Mouse (Mus musculus) hindbrain, embryonic 13.5 days (tissue): ENCODE measurements at regions not wholly inside any gene's neighbourhood (a gene's known extent, or its start where the extent isn't known, plus 50 kb on each side); places are given as distances from the start of the nearest gene placed in this dataset.

Experiments used
- ATAC-seq: fragments of 200-750 bp; cut with Nextera tagmentation; 2 replicates; pipeline ENCODE4 v1.8.0; 2017; ENCODE audit warnings: moderate TSS enrichment; ENCODE audit not compliant: low FRiP score
- H3K27ac ChIP-seq: fragments of 300-500 bp; sonication (generic); 2 replicates; pipeline ENCODE4 v1.5.1; 2015; ENCODE audit warnings: inconsistent platforms, mild to moderate bottlenecking, moderate library complexity
- H3K27me3 ChIP-seq: fragments of 300-500 bp; sonication (generic); 2 replicates; pipeline ENCODE4 v1.6.1; 2015; ENCODE audit warnings: mild to moderate bottlenecking, inconsistent platforms
- H3K36me3 ChIP-seq: fragments of 300-500 bp; sonication (generic); 2 replicates; pipeline ENCODE4 v1.6.1; 2015; ENCODE audit warnings: mild to moderate bottlenecking, inconsistent platforms
- H3K4me1 ChIP-seq: fragments of 300-500 bp; sonication (generic); replicated peaks from 2 replicates; pipeline ENCODE4 v1.6.1; 2015; ENCODE audit warnings: inconsistent platforms
- H3K4me2 ChIP-seq: fragments of 300-500 bp; sonication (generic); 2 replicates; pipeline ENCODE4 v1.6.1; 2015; ENCODE audit warnings: inconsistent platforms, mild to moderate bottlenecking, moderate library complexity
- H3K4me3 ChIP-seq: fragments of 300-500 bp; sonication (generic); 2 replicates; pipeline ENCODE4 v1.5.1; 2015; ENCODE audit warnings: mild to moderate bottlenecking, inconsistent platforms
- H3K9ac ChIP-seq: fragments of 300-500 bp; sonication (generic); 2 replicates; pipeline ENCODE4 v1.6.1; 2015; ENCODE audit warnings: mild to moderate bottlenecking, inconsistent platforms
- H3K9me3 ChIP-seq: fragments of 300-500 bp; sonication (generic); 2 replicates; pipeline ENCODE4 v1.6.1; 2016; ENCODE audit warnings: inconsistent platforms
- WGBS: fragments of 180-500 bp; shearing (Covaris S2); methylation state at CpG from one replicate; pipeline ENCODE4 v1.1.7; 2015; 5-methylcytosine and 5-hydroxymethylcytosine counted together

DNA sequence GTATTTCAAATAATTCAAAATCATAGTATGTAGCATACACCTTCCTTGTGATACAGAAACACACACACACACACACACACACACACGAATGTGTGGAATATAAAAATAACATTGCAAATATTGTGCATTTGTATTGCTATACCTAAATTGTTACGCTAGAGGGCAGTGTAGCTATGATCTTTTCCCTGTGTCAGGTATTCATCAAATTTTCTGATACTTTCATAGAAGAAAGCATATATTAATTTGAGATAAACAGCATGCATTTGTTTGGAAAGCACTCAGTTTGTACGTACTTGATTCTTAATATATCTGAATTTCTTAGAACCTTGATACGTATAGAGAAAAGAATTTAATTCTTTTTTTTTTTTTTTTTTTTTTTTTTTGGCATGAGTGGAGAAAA is 1700.9 kb upstream of the Sel1l start:
- H3K36me3 ChIP-seq: no peaks in the 10 kb centered on the region
- WGBS: 37% methylated on average over 4 of the region's 4 CpGs
- no peak overlapping the region for H3K9ac ChIP-seq
- no peaks in the 10 kb centered on the region for H3K4me1 ChIP-seq
- no peaks in the 10 kb centered on the region for H3K27me3 ChIP-seq
- no peaks in the 10 kb centered on the region for H3K9me3 ChIP-seq
- ATAC-seq: no peak
- no peak overlapping the region for H3K4me2 ChIP-seq
- H3K4me3 ChIP-seq: no peak overlapping the region
- H3K27ac ChIP-seq: no peak overlapping the region

DNA sequence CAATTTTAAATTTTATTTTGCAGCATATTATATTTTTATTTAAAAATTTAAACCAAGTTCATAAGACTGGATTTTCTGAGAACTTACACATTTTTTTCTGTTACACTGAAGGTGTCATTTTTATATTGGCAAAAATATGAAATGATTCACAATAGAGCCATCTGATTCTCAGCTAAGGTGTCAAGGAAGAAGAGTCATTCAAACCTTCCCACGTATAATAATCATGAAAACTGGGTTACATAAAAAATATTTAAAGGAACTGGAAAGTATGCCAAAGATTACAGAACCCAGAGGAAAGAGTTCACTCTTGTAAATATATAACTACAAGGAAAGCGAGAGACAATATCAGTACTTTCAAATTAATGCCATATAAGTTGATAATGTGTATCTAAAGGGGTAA is 1674.5 kb upstream of the Sel1l start:
- no peak for ATAC-seq
- WGBS: 86% methylated on average over 2 of the region's 2 CpGs

DNA sequence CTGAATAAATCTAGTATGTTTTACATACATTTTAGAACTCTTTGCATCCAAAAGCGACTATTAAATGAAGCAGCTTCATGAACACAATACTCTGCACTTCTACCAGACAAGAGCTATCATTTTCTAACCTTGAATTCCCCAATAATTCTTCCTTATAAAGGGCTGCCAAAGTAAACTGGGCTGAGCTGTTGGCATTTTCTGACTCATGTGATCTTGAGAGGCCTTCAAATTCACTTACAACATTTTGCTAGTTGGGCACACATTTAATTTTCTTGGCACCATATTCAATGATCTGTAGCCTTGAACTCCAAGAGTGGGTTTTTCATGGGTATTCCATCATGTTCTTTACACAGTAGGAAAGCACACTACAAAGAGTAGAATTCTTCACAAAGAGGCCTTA is 1637.4 kb upstream of the Sel1l start:
- no peaks in the 10 kb centered on the region for H3K36me3 ChIP-seq
- no peaks in the 10 kb centered on the region for H3K4me1 ChIP-seq
- H3K9ac ChIP-seq: no peak overlapping the region
- no peak overlapping the region for H3K4me2 ChIP-seq
- H3K9me3 ChIP-seq: no peaks in the 10 kb centered on the region
- no peaks in the 10 kb centered on the region for H3K27me3 ChIP-seq
- 81% methylated on average over 1 of the region's 1 CpGs for WGBS
- no peak for ATAC-seq
- no peak overlapping the region for H3K4me3 ChIP-seq
- no peak overlapping the region for H3K27ac ChIP-seq

More for the DNA sequence above, 1674.5 kb upstream of the Sel1l start:
- Histone ChIP-seq H3K36me3 (no peaks in the 10 kb centered on the region), H3K4me1 (no peaks in the 10 kb centered on the region), H3K9me3 (no peaks in the 10 kb centered on the region), H3K4me2 (no peak overlapping the region), H3K27me3 (no peaks in the 10 kb centered on the region), H3K9ac (no peak overlapping the region), H3K27ac (no peak overlapping the region), H3K4me3 (no peak overlapping the region)

DNA sequence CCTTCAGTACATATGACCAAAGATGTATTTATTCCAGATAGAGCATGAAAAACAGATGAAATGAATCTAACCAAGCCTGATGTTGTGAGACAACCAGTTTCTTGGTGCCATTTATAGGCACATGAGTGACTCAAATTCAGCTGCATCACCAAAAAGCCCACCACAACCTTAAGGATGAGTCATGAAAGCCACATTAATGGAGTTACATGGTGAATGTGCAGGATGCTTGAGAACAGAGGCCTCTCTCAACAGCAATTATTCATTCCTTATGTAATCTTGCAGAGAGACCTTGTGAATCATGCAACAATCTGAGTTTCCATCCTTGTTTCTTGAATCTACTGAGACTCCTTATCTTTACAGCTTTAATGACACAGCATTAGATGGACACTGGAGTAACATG is 1613.1 kb upstream of the Sel1l start:
- H3K4me2 ChIP-seq: no peak overlapping the region
- no peak overlapping the region for H3K27ac ChIP-seq
- no peaks in the 10 kb centered on the region for H3K27me3 ChIP-seq
- no peak for ATAC-seq
- no peaks in the 10 kb centered on the region for H3K9me3 ChIP-seq
- no peak overlapping the region for H3K9ac ChIP-seq
- H3K4me1 ChIP-seq: no peaks in the 10 kb centered on the region
- no peak overlapping the region for H3K4me3 ChIP-seq
- H3K36me3 ChIP-seq: no peaks in the 10 kb centered on the region

DNA sequence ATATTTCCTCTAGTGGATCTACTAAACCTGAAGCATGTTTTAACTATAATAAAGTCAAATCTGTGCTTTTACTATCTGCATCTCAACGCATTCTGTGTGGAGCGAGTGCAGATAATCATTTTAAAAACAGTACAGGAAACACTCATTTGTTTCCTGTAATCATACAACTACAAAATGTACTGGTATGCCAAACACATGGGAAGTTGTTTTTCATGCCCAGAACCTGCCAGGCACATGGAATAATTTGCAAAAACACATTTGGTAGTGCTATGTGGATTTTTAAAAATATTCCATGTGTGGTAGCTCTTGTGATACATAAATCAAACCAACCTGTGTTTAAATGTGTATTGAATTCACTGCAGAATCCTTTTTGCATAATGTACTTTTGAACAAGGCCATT is 1600.5 kb upstream of the Sel1l start:
- Histone ChIP-seq H3K36me3 (no peaks in the 10 kb centered on the region), H3K4me3 (no peak overlapping the region), H3K4me2 (no peak overlapping the region), H3K4me1 (no peaks in the 10 kb centered on the region), H3K9ac (no peak overlapping the region), H3K27ac (no peak overlapping the region), H3K9me3 (no peaks in the 10 kb centered on the region), H3K27me3 (no peaks in the 10 kb centered on the region)
- no peak for ATAC-seq
- WGBS: 88% methylated on average over 2 of the region's 2 CpGs

DNA sequence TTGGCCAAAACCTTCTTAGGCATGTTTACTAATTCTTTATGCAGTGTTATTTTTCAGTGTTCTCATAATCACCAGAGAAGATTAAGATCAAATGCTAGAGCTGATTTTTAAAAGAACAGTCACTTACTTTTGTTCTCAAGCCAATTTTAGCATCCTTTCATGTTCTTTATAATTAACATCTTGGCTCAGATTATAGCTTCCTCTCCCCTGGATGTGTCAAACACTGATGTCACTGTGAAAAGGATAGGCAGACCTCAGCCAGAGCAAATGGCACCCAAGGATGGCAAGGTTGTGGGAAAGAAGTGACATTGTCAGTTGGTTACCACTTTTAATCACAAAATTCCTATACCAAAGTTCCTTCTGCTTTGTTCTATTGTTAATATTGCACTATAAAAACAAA is 1580.3 kb upstream of the Sel1l start:
- Histone ChIP-seq H3K9ac (no peak overlapping the region), H3K36me3 (no peaks in the 10 kb centered on the region), H3K27me3 (no peaks in the 10 kb centered on the region), H3K4me1 (no peaks in the 10 kb centered on the region), H3K9me3 (no peaks in the 10 kb centered on the region), H3K4me3 (no peak overlapping the region), H3K4me2 (no peak overlapping the region), H3K27ac (no peak overlapping the region)
- ATAC-seq: no peak

DNA sequence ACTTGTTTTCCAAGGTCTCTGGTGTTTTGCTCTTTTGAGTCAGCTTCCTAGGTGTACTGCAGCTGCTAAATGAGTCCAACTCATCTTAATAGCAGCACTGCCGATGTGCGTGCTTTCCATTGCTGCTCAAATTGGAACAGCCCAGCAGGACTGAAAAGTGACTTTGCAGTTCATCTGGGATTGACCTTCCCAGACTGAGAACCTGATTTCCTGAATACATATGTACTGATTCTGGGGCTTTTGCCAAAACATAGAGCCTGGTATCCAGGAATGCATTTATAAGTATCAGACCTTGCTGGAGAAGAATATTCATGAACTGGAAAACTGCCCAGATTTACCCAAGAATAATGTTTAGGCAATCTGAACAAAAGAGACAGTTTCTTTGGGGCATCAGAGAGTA is 1579.0 kb upstream of the Sel1l start:
- Histone ChIP-seq H3K4me3 (no peak overlapping the region), H3K4me2 (no peak overlapping the region), H3K36me3 (no peaks in the 10 kb centered on the region), H3K27me3 (no peaks in the 10 kb centered on the region), H3K9me3 (no peaks in the 10 kb centered on the region), H3K9ac (no peak overlapping the region), H3K4me1 (no peaks in the 10 kb centered on the region), H3K27ac (no peak overlapping the region)
- 61% methylated on average over 2 of the region's 2 CpGs for WGBS
- ATAC-seq: no peak

DNA sequence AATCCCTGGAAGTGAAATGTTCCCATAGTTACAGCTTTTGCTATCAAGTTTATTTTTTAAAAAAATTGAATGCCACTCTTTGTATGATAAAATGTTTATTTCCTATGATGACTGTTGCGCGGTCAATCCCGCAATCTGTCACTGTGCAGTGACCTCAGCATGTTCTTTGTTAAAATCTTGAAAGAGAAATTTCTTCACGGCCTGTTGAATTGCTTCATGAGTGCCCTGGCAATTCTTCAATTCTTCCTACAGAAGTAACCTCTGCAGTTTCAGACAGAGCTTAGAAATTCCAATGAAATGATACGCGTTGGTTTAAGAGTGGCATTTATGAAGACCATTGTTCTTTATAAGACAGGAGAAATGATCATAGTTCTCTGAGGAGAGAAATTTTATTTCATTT is 1567.4 kb upstream of the Sel1l start:
- Histone ChIP-seq H3K4me3 (no peak overlapping the region), H3K4me1 (no peaks in the 10 kb centered on the region), H3K4me2 (no peak overlapping the region), H3K27me3 (no peaks in the 10 kb centered on the region), H3K36me3 (no peaks in the 10 kb centered on the region), H3K27ac (no peak overlapping the region), H3K9ac (no peak overlapping the region), H3K9me3 (no peaks in the 10 kb centered on the region)
- ATAC-seq: no peak
- 41% methylated on average over 6 of the region's 6 CpGs for WGBS

DNA sequence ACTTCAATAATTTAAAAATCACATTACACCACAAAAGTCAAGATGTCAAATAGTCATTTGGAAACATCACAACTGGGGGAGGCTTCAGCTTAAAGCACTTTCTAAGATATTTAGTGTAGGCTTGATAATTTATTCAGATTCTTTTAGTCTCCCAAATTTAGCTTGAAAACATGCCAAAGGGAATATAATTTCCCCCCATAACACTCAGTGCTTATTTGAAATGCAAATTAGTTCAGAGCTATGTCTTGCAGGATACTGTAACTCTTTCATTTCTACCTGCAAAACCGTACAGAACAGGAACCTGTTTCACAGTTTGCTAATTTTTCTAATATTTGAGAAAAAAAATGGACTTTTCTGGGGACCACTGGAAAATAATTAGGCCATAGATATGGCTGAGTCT is 1566.8 kb upstream of the Sel1l start:
- WGBS: 70% methylated on average over 1 of the region's 1 CpGs
- no peaks in the 10 kb centered on the region for H3K4me1 ChIP-seq
- no peak overlapping the region for H3K4me3 ChIP-seq
- ATAC-seq: no peak
- no peaks in the 10 kb centered on the region for H3K27me3 ChIP-seq
- no peak overlapping the region for H3K4me2 ChIP-seq
- no peak overlapping the region for H3K27ac ChIP-seq
- no peaks in the 10 kb centered on the region for H3K36me3 ChIP-seq
- no peak overlapping the region for H3K9ac ChIP-seq
- H3K9me3 ChIP-seq: no peaks in the 10 kb centered on the region

DNA sequence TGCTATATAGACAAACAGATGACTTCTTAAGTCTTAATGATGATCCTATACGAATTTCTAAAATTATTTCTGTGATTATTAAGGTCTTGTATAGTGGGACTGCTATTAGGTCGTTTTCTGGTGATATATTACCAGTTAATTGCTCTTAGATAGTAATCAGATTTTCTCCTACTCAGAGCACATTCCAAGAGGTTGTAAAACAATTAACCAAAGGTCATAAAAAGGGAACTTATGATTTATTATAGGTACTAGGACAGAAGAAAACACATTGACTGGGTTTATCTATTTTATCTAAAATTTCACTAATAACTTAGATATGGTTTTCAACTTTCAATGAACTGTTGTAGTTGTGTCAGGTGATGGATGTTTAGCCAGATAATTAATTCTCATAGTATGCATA is 1536.6 kb upstream of the Sel1l start:
- no peak overlapping the region for H3K4me2 ChIP-seq
- 45% methylated on average over 2 of the region's 2 CpGs for WGBS
- H3K27ac ChIP-seq: no peak overlapping the region
- no peaks in the 10 kb centered on the region for H3K9me3 ChIP-seq
- no peaks in the 10 kb centered on the region for H3K36me3 ChIP-seq
- H3K4me3 ChIP-seq: no peak overlapping the region
- H3K9ac ChIP-seq: no peak overlapping the region
- no peaks in the 10 kb centered on the region for H3K4me1 ChIP-seq
- no peak for ATAC-seq
- no peaks in the 10 kb centered on the region for H3K27me3 ChIP-seq

DNA sequence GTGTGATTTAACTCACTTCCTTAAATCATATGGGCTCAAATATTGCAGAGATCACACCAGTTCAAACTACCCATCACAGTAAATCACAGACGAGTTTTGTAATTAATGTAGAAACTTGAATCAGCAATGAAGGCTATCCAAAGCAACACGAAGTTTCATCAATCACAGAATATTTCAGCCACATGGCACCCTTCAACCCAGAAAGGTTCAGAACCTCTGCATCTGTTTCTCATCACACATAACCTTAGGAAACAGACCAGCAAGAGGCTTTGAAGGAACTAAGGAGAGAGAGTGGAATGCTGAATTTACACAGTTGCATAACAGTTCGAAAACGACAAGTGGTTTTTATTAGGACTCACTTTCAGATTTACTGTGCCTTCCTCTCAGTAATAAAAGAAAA is 1494.0 kb upstream of the Sel1l start:
- no peaks in the 10 kb centered on the region for H3K36me3 ChIP-seq
- H3K27ac ChIP-seq: no peak overlapping the region
- H3K4me1 ChIP-seq: no peaks in the 10 kb centered on the region
- H3K4me3 ChIP-seq: no peak overlapping the region
- 79% methylated on average over 4 of the region's 4 CpGs for WGBS
- no peak overlapping the region for H3K4me2 ChIP-seq
- H3K27me3 ChIP-seq: no peaks in the 10 kb centered on the region
- no peak overlapping the region for H3K9ac ChIP-seq
- ATAC-seq: no peak
- H3K9me3 ChIP-seq: no peaks in the 10 kb centered on the region

DNA sequence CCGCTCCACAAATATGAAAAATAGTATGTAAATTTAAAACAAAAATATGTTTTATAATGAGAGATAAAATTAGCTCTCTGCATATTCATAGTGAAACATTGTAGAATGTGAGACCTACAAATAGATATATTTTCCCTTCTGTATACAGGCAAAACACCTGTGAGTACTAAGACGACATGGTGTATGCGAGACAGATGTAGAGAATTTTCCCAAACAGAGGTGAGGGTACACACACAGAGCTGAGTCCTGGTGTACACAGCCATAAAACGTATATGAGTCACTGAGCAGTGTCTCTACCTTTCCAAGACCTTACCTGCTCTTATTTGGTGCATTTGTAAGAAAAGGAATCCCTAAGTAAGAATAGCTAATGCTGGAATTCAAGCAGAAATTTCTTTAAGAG is 1493.6 kb upstream of the Sel1l start:
- Histone ChIP-seq H3K27me3 (no peaks in the 10 kb centered on the region), H3K4me2 (no peak overlapping the region), H3K4me3 (no peak overlapping the region), H3K9me3 (no peaks in the 10 kb centered on the region), H3K9ac (no peak overlapping the region), H3K27ac (no peak overlapping the region), H3K36me3 (no peaks in the 10 kb centered on the region), H3K4me1 (no peaks in the 10 kb centered on the region)
- 78% methylated on average over 4 of the region's 4 CpGs for WGBS
- ATAC-seq: no peak

DNA sequence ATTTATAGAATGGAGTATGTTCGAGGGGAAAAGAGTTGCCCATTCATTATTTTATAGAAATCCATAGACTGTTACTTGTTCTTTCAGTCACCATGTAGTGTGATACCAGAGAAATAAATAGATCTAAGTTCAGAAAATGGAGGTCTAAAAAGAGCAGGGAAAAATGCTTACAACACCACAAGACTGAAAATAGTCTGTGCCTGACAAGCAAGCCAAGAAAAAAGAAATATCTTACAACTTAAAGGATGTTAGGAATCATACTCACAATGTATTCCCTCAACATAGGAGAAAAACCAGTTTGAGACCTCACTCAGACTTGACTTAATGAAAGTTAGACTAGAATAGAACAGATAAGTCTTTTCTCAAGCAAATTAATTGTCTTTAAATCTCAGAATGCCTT is 1486.6 kb upstream of the Sel1l start:
- no peak overlapping the region for H3K4me3 ChIP-seq
- H3K9ac ChIP-seq: no peak overlapping the region
- no peaks in the 10 kb centered on the region for H3K4me1 ChIP-seq
- H3K36me3 ChIP-seq: no peaks in the 10 kb centered on the region
- 79% methylated on average over 1 of the region's 1 CpGs for WGBS
- ATAC-seq: no peak
- H3K9me3 ChIP-seq: no peaks in the 10 kb centered on the region
- H3K27ac ChIP-seq: no peak overlapping the region
- H3K4me2 ChIP-seq: no peak overlapping the region
- H3K27me3 ChIP-seq: no peaks in the 10 kb centered on the region

DNA sequence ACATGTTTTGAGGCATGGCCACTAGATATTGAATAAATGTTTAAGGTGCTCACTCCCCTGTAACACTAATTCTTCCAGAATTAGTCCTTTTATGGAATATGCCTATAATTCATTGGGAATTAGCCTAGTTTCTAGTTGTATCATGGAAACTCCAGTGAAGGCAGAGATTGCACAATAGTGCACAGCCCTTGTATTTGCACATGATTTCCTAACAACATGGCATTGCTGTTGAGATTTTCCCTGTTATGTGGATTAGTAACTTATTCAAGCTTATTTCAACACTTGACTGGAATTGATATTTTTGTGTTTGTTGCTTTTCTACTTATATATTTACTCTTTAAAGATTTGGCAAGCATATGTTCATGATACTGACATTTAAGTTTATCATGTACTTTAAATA is 1463.3 kb upstream of the Sel1l start:
- H3K4me3 ChIP-seq: no peak overlapping the region
- no peak for ATAC-seq
- no peak overlapping the region for H3K9ac ChIP-seq
- no peaks in the 10 kb centered on the region for H3K4me1 ChIP-seq
- no peaks in the 10 kb centered on the region for H3K9me3 ChIP-seq
- no peaks in the 10 kb centered on the region for H3K36me3 ChIP-seq
- no peaks in the 10 kb centered on the region for H3K27me3 ChIP-seq
- H3K4me2 ChIP-seq: no peak overlapping the region
- no peak overlapping the region for H3K27ac ChIP-seq
